Mouse (Mus musculus): ENCODE results near the gene Lxn.

The Lxn gene

GRCm38 (mm10) chr3:67459881-67460280 is 3.8 kb downstream of the Lxn start:
- no peak for DNase-seq

GRCm38 (mm10) chr3:67450601-67451210 is 13.0 kb downstream of the Lxn start:
- no peak for DNase-seq

GRCm38 (mm10) chr3:67449660-67450059 is 14.1 kb downstream of the Lxn start:
- no peak for DNase-seq

GRCm38 (mm10) chr3:67447143-67447542 is 16.6 kb downstream of the Lxn start:
- no peak for DNase-seq

- DNase-seq: no peak
These were observed 29.7 kb downstream of the Lxn start for GRCm38 (mm10) chr3:67434011-67434410.

GRCm38 (mm10) chr3:67429999-67430380 is 33.7 kb downstream of the Lxn start, which contains the start of gene Gfm1:
Gfm1 (plus strand) TSS chr3:67430096.
- DNase-seq: peak; percentile 79 to 80

GRCm38 (mm10) chr3:67429338-67429998 is 34.3 kb downstream of the Lxn start:
- no peak for DNase-seq

All from thymus, adult 18-20 months (tissue).